Mouse (Mus musculus): ENCODE results near the gene Apod. TPM values are rescaled to one million over a fixed set of nuclear protein-coding genes. Genes with fewer than 3 reads are reported as not detected.
"Not testable (repeated sequence)": the region's sequence is repeated elsewhere in the genome, so short reads cannot be mapped to it uniquely, and the experiment has no call there.

Gene Apod
- total RNA-seq (2021) = 1 to 10 TPM; 2.1 to 3.0 TPM
- long read RNA-seq, experiment 1, partial matches to known transcripts = 0 of 1 reads
- long read RNA-seq, experiment 1, other reads (novel, unspliced or antisense) = 0 of 1 reads
- long read RNA-seq, experiment 2, partial matches to known transcripts = 0 of 1 reads
- long read RNA-seq, experiment 2, other reads (novel, unspliced or antisense) = 0 of 1 reads

DNA sequence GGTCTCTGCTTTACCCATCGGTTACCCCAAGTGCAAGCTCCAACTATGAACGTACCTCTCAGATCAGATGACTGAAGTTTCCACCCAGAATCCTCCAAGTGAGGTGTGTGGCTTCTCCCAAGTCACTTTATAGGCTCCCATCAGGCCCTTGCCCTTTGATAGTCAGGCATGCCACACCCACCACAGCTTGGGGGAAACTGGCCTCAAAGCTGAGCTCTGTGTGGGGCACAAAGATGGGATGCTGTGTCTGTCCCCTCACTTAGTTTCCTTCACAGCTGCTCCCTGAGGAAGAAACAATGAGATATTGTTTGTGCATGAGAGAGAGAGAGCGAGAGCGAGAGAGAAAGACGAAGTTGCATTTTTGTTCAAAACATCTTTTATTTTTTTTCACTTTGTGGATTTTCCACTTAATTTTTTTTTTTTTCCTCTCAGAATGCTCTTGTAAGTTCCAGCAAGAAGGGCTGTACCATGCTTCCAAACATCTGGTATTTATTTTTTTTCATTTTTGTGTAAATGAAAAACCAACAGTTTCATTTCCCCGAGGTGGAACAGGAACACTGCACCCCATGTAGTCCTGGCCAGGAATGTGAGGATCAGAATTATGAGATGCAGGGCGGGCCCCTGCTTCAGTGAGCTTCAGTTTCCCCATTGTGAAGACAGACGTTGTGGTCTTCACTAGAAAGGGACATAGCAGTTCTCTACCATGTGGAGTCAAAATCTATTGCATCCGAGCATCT is at the start of gene Apod:
TSS of gene Apod (minus strand) at position 312 of the 737 bp plus-strand sequence.
- DNase-seq = no peak
- intact Hi-C loops (cut with DNase I) = loop anchor here (5.0 kb wide), 1 partner anchor 37 kb away; the partner anchor contains the start of gene Ppp1r2

- intact Hi-C loops (cut with DNase I) = no loop called here
- DNase-seq = no peak
Measured at GRCm38 (mm10) chr16:31363685-31364436, 49.3 kb upstream of the Apod start.

- intact Hi-C loops (cut with DNase I) = loop anchor here (5.0 to 10.0 kb wide), 4 partner anchors 245 to 1105 kb away; partner anchors contain the start of gene Fam43a
- DNase-seq = no peak
Measured at GRCm38 (mm10) chr16:31359542-31359941, 44.9 kb upstream of the Apod start.

DNA sequence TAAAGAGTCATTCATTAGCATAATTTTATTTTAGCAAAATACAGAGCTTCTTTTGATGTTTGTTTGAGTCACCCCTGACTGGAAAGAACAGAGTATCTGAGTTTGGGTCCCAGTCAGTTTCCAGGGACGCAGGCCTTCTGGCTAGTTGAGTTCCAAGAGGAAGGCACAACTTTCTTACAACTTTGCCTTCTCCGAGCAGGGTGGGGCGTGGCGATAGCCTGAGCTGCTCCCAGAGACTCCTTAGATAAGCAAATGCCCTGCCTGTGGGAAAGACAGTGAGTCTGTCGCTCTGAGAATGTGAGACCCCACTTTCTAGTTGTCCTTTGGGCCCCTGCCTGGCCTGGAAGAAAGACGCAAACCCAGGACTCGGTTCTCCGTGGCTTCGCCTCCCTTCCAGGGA is 44.4 kb upstream of the Apod start:
- DNase-seq = no peak
- intact Hi-C loops (cut with DNase I) = loop anchor here (5.0 to 10.0 kb wide), 4 partner anchors 244 to 1104 kb away; partner anchors contain the start of gene Fam43a

- intact Hi-C loops (cut with DNase I) = loop anchor here (5.0 to 10.0 kb wide), 4 partner anchors 244 to 1104 kb away; partner anchors contain the start of gene Fam43a
- no peak for DNase-seq
Measured at GRCm38 (mm10) chr16:31358576-31358975, 44.0 kb upstream of the Apod start.

- intact Hi-C loops (cut with DNase I) = loop anchor here (5.0 to 10.0 kb wide), 4 partner anchors 241 to 1101 kb away; partner anchors contain the start of gene Fam43a
- no peak for DNase-seq
Measured at GRCm38 (mm10) chr16:31355882-31356281, 41.3 kb upstream of the Apod start.

DNA sequence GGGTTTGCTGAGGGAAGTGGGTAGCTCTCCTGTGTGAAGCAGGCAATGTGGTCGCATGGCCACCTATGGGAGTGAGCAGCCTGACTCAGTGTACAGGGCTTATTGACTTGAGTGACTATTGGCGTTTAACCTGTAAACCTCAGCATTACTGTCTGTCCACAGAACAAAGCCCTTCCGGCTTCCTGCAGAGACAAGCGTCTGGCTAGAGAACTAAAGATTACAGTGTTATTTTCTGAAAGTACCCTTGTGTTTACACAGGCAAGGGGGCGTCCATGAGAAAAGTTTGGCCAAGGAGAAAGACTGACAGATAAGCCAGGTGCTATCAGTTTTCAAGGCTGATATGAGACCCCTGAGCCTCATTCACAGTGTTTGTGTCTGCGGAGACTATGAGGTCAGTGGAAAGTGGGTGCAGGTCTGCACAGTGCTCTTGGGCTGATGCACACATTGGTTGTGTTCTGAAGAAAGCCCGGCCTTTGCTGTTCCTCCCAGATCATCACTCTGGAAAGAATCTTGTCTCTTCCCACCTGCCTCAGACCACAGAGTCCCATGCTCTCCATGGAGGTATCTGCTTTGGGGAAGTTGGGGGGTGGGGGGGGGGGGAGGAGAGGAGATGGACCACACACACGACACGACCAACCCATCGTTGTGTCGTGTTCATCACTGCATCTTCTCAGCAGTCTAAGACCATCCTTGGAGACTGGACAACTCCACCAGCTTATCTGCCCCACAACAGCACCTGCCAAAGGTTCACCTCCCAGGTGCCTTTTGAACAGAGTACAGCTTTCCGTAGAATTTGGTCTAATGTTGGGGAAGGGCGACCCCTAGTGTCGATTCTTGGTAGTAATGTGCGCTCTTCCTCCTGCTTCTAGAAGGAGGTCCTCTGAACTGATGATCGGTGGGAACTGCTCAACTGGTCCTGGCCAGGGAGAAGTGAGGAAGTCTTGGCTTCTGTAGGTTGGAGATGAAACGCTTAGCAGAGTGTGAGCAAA is 40.0 kb upstream of the Apod start:
- intact Hi-C loops (cut with DNase I) = loop anchor here (5.0 to 10.0 kb wide), 4 partner anchors 240 to 1100 kb away; partner anchors contain the start of gene Fam43a
- DNase-seq = peak; percentile 76 to 80

- DNase-seq = peak; percentile 24 to 40
- intact Hi-C loops (cut with DNase I) = loop anchor here (10.0 kb wide), 3 partner anchors 238 to 1098 kb away; no protein-coding TSS in a partner anchor
Measured at GRCm38 (mm10) chr16:31352996-31353395, 38.4 kb upstream of the Apod start.

DNA sequence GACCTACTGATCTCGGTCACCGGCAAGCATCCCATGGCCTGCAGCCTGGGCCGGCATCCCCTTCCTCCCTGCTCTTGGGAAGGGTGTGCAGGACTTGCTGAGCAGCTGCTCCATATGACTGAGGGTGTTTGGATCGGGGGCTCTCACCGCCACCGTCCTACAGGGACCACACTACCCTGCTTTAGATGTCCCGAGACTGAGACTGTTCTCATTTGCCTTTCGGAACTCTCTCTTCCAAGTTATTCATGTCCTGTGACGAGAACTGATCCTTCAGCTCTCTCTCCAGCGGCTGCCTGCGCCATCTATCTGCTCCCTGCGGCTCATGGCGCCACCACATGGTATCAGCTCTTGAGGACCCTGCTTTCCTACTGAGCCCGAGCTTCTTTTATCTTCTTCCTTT is 33.0 kb upstream of the Apod start:
- DNase-seq = peak; percentile 72 to 76
- intact Hi-C loops (cut with DNase I) = loop anchor here (2.0 kb wide), 2 partner anchors 73 to 103 kb away; partner anchors contain the start of gene Ppp1r2

DNA sequence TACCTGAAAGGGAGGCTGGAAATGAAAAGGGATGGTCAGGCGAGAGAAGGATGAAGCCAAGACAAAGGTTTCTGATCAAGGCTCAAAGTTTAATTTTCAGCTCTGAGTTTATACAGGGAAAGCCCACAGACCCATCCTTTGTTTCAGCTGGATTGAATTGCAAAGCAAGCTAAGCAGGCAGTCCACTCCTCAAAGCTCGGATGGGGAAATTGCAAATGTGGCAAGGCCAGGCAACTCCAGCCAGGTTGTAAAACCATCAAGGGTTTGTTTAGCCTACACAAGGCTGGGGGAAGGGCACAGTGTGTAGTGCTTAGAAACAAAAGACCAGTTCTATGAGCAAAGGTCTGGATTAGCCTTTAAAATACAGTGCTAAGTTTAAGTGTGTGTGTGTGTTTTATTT is 28.4 kb upstream of the Apod start:
- intact Hi-C loops (cut with DNase I) = no loop called here
- no peak for DNase-seq

DNA sequence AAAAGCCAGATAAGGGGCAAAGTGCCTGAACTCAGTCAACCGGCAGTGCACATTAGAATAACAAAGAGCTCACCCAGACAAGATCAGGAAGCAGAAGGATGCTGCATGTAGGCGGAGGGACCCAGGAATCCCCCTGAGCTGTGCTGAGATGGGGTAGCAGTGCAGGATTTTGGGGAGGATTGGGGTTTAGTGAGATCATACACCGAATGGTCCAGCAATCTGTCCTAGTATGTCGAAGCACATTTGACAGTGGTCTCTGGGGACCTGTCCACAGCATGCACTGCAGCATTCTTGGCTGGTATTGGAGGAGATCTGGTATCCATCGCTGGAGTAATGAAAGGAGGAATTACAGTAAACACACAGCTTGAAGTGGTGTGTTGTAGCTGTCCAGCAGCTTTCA is 27.9 kb upstream of the Apod start:
- peak; percentile 23 to 43 for DNase-seq
- intact Hi-C loops (cut with DNase I) = no loop called here

- intact Hi-C loops (cut with DNase I) = no loop called here
- DNase-seq = no peak
Measured at GRCm38 (mm10) chr16:31339332-31339731, 24.7 kb upstream of the Apod start.

- intact Hi-C loops (cut with DNase I) = no loop called here
Measured at GRCm38 (mm10) chr16:31337956-31338355, 23.3 kb upstream of the Apod start.

DNA sequence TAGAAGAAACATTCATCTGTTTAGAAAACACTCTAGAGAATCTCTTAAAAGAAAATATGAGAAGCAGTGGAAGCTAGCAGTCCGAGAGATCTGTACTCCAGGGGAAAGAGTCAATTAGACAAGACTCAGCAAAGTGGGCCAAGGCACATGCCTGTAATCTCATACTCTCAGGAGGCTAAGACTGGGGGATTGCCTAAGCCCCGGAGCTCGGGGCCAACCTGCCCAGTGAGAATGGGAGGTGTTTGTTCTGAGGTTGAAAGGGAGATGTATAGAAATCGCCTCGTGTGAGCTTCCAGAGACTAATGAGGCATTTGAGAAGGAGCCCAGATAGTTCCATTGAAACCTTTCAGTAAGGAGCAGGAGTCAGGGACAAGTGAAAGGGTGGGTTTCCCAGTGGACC is 20.2 kb upstream of the Apod start:
- DNase-seq = no peak
- intact Hi-C loops (cut with DNase I) = no loop called here

More at GRCm38 (mm10) chr16:31337956-31338355, 23.3 kb upstream of the Apod start:
- no peak for DNase-seq

GRCm38 (mm10) chr16:31332586-31332985 is 18.0 kb upstream of the Apod start:
- DNase-seq = no peak
- intact Hi-C loops (cut with DNase I) = no loop called here

- intact Hi-C loops (cut with DNase I) = not testable (repeated sequence)
- DNase-seq = peak; percentile 48 to 50
Measured at GRCm38 (mm10) chr16:31330970-31331369, 16.4 kb upstream of the Apod start.

GRCm38 (mm10) chr16:31329668-31330067 is 15.1 kb upstream of the Apod start:
- DNase-seq = no peak
- intact Hi-C loops (cut with DNase I) = no loop called here

DNA sequence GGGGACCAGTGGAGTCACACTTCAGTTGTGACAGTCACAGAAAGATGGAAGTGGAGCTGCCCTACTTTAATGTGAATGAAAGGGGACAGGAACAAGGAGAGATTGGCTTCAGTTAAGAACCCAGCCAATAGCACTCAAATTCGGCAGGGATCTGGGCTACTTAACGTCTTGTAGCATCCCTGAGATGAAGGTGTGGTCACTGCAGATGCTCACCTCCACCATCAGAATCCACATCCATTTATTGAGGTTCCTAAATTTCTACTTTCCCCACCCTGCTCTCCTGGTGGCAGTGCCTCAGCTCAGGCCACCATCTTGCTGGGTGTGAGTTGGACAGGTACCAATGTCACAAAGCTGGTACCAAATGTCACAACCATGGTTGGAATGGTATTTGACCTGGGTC is 13.3 kb upstream of the Apod start:
- intact Hi-C loops (cut with DNase I) = no loop called here

DNA sequence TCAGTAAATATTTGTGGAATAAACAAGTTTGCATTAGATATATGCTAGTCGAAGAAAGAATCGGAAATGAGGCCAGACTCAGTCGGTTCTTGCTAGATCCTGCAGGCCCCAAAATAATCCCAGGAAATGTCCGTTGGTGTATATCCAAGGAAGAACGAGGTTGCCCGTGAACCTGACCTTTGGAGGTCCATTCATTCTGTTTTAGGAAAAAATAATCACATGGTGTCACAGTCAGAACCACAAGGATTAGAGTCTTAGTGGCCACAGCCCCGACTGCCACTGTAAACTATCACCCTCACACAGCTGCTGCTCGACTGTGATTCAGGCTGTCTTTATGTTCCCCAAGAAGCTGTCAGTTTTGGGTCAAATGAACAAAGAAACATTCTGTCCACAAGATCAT is 12.8 kb upstream of the Apod start:
- intact Hi-C loops (cut with DNase I) = no loop called here
- DNase-seq = no peak

More for the DNA sequence above, 13.3 kb upstream of the Apod start:
- DNase-seq = no peak

Measured in heart, postnatal 14 days (tissue).